Mouse (Mus musculus) heart, postnatal 36 days (tissue): ENCODE data around the gene Emilin2. TPM values are rescaled to one million over a fixed set of nuclear protein-coding genes. Genes with fewer than 3 reads are reported as not detected.
"Not testable (repeated sequence)": the region's sequence is repeated elsewhere in the genome, so short reads cannot be mapped to it uniquely, and the experiment has no call there.

Experiments used
- DNase-seq, 2 experiments: peaks; one replicate each; pipeline ENCODE4 v3.0.0; 2021 to 2022
- intact Hi-C: fragments of 180-260 bp; cut with DNase I; formaldehyde crosslinking; loops from one replicate; pipeline ENCODE4 v1.15.1; 2025
- total RNA-seq, 2 experiments: library from RNA; stranded (reverse); gene quantifications; 2 replicates each; pipeline ENCODE4 v1.2.3; 2021

Emilin2 gene
- total RNA-seq: 10 to 100 TPM; 53.7 to 67.6 TPM

GRCm38 (mm10) chr17:71311340-71312171, at the start of gene Emilin2:
TSS of gene Emilin2 (minus strand) at chr17:71311978.
- intact Hi-C loops: loop anchor here (2.0 to 5.0 kb wide), 2 partner anchors 59 to 84 kb away; no protein-coding TSS in a partner anchor
- peak; percentile 29 to 54 for DNase-seq

GRCm38 (mm10) chr17:71355526-71355925, 43.7 kb upstream of the Emilin2 start:
- intact Hi-C loops: no loop called here
- no peak for DNase-seq

GRCm38 (mm10) chr17:71354205-71354604, 42.4 kb upstream of the Emilin2 start:
- DNase-seq: no peak
- intact Hi-C loops: loop anchor here (5.0 kb wide), 1 partner anchor 122 kb away; no protein-coding TSS in a partner anchor

GRCm38 (mm10) chr17:71348188-71348587, 36.4 kb upstream of the Emilin2 start:
- DNase-seq: no peak
- intact Hi-C loops: no loop called here

GRCm38 (mm10) chr17:71342006-71342405, 30.2 kb upstream of the Emilin2 start:
- intact Hi-C loops: no loop called here
- no peak for DNase-seq

- intact Hi-C loops: no loop called here
- no peak for DNase-seq
Measured at GRCm38 (mm10) chr17:71338627-71339026, 26.8 kb upstream of the Emilin2 start.

GRCm38 (mm10) chr17:71337546-71337945, 25.8 kb upstream of the Emilin2 start:
- DNase-seq: no peak
- intact Hi-C loops: no loop called here

- DNase-seq: peak; percentile 31 to 35
Measured at GRCm38 (mm10) chr17:71336421-71336820, 24.6 kb upstream of the Emilin2 start.

GRCm38 (mm10) chr17:71332298-71332697, 20.5 kb upstream of the Emilin2 start:
- no peak for DNase-seq
- intact Hi-C loops: no loop called here

More at GRCm38 (mm10) chr17:71336421-71336820, 24.6 kb upstream of the Emilin2 start:
- intact Hi-C loops: no loop called here

- DNase-seq, intact Hi-C loops: not testable (repeated sequence)
Measured at GRCm38 (mm10) chr17:71320731-71321130, 9.0 kb upstream of the Emilin2 start.

GRCm38 (mm10) chr17:71319361-71319760, 7.6 kb upstream of the Emilin2 start:
- no peak for DNase-seq
- intact Hi-C loops: no loop called here

GRCm38 (mm10) chr17:71317571-71317970, 5.8 kb upstream of the Emilin2 start:
- DNase-seq: no peak
- intact Hi-C loops: no loop called here

- intact Hi-C loops: loop anchor here (5.0 kb wide), 1 partner anchor 87 kb away; no protein-coding TSS in a partner anchor
- no peak for DNase-seq
Measured at GRCm38 (mm10) chr17:71314315-71314714, 2.5 kb upstream of the Emilin2 start.

GRCm38 (mm10) chr17:71310486-71311339, 1.1 kb downstream of the Emilin2 start:
- intact Hi-C loops: loop anchor here (2.0 to 5.0 kb wide), 2 partner anchors 58 to 83 kb away; no protein-coding TSS in a partner anchor
- peak; percentile 59 to 67 for DNase-seq

GRCm38 (mm10) chr17:71309711-71310485, 1.9 kb downstream of the Emilin2 start:
- intact Hi-C loops: loop anchor here (2.0 to 5.0 kb wide), 2 partner anchors 57 to 83 kb away; no protein-coding TSS in a partner anchor
- peak; percentile 28 to 53 for DNase-seq

- intact Hi-C loops: no loop called here
- DNase-seq: no peak
Measured at GRCm38 (mm10) chr17:71309141-71309540, 2.6 kb downstream of the Emilin2 start.

GRCm38 (mm10) chr17:71308296-71308695, 3.5 kb downstream of the Emilin2 start:
- intact Hi-C loops: no loop called here
- DNase-seq: no peak

GRCm38 (mm10) chr17:71307251-71307790, 4.5 kb downstream of the Emilin2 start:
- intact Hi-C loops: no loop called here
- DNase-seq: no peak

GRCm38 (mm10) chr17:71306716-71307115, 5.1 kb downstream of the Emilin2 start:
- intact Hi-C loops: no loop called here
- DNase-seq: no peak

GRCm38 (mm10) chr17:71306091-71306490, 5.7 kb downstream of the Emilin2 start:
- no peak for DNase-seq
- intact Hi-C loops: no loop called here
